Mouse (Mus musculus): ENCODE data around the gene Mgat4d. TPM values are rescaled to one million over a fixed set of nuclear protein-coding genes. Genes with fewer than 3 reads are reported as not detected.

Gene Mgat4d
- total and polyA plus RNA-seq, 2 experiments from 2014 or later: not detected

- no peak overlapping the region for H3K4me3 ChIP-seq (ENCODE audit: low read depth, low read length)
- ATAC-seq: no peak
- no peak overlapping the region for H3K27ac ChIP-seq (ENCODE audit: low read depth, low read length)
- H3K4me1 ChIP-seq (ENCODE audit: insufficient read depth): no peaks in the 10 kb centered on the region
- no peaks in the 10 kb centered on the region for H3K9me3 ChIP-seq (ENCODE audit: low read length)
- H3K4me2 ChIP-seq (ENCODE audit: low read depth): no peak overlapping the region
- DNase-seq: peak; percentile 66
- no peaks in the 10 kb centered on the region for H3K36me3 ChIP-seq (ENCODE audit: insufficient read depth)
- no peak overlapping the region for H3K9ac ChIP-seq
- peak; percentile 59 for TF ChIP-seq CTCF (IDR thresholded peaks at IDR 0.05; ENCODE audit: low read depth)
- no peaks in the 10 kb centered on the region for H3K27me3 ChIP-seq (ENCODE audit: insufficient read depth, low read length)
Measured at GRCm38 (mm10) chr8:83342693-83343092, 5.6 kb upstream of the Mgat4d start.

GRCm38 (mm10) chr8:83351315-83351714 lies 3.0 kb downstream of the Mgat4d start:
- 97% methylated on average over 2 of the region's 2 CpGs for WGBS
- H3K9me3 ChIP-seq (ENCODE audit: low read length): no peaks in the 10 kb centered on the region
- no peaks in the 10 kb centered on the region for H3K27me3 ChIP-seq (ENCODE audit: insufficient read depth, low read length)
- no peak for TF ChIP-seq CTCF (IDR thresholded peaks at IDR 0.05; ENCODE audit: low read depth)
- no peak overlapping the region for H3K27ac ChIP-seq (ENCODE audit: low read depth, low read length)
- DNase-seq: no peak
- ATAC-seq: no peak
- no peak overlapping the region for H3K4me3 ChIP-seq (ENCODE audit: low read depth, low read length)
- no peak overlapping the region for H3K4me2 ChIP-seq (ENCODE audit: low read depth)
- no peaks in the 10 kb centered on the region for H3K36me3 ChIP-seq (ENCODE audit: insufficient read depth)
- H3K9ac ChIP-seq: no peak overlapping the region
- H3K4me1 ChIP-seq (ENCODE audit: insufficient read depth): no peaks in the 10 kb centered on the region

DNA sequence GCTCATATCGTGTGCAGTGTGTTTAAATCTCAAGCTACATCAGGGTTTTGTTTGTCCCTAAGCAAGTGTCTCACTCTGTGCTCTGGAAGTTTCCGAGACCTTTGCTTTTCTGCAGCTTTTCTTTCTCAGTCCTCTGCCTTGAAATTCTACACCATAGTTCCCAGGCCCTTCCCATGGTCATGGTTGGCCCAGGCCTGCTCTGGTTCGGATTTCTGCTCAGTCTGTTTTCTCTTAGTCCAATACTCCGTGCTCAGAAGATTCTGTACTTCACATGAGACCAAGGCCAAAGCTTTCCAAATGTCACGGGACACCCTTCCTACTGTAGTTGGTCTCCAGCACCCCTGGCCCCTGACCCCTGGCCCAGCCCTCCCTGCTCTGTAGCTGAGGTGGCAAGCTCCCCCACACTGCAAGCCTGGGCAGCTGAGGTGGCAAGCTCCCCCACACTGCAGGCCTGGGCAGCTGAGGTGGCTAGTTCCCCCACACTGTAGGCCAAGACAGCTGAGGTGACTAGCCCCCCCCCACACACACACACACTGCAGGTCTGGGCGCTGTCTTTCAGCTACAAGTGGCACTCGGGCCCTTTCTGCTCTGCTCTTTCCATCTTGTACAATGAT lies 15.0 kb downstream of the Mgat4d start:
- 72% methylated on average over 7 of the region's 7 CpGs for WGBS
- no peak for DNase-seq
- Histone ChIP-seq H3K27ac (ENCODE audit: low read depth, low read length) (no peak overlapping the region), H3K4me2 (ENCODE audit: low read depth) (no peak overlapping the region), H3K4me1 (ENCODE audit: insufficient read depth) (no peaks in the 10 kb centered on the region), H3K9ac (no peak overlapping the region), H3K27me3 (ENCODE audit: insufficient read depth, low read length) (no peaks in the 10 kb centered on the region), H3K9me3 (ENCODE audit: low read length) (no peaks in the 10 kb centered on the region), H3K4me3 (ENCODE audit: low read depth, low read length) (no peak overlapping the region), H3K36me3 (ENCODE audit: insufficient read depth) (no peaks in the 10 kb centered on the region)
- no peak for TF ChIP-seq CTCF (IDR thresholded peaks at IDR 0.05; ENCODE audit: low read depth)
- no peak for ATAC-seq

DNA sequence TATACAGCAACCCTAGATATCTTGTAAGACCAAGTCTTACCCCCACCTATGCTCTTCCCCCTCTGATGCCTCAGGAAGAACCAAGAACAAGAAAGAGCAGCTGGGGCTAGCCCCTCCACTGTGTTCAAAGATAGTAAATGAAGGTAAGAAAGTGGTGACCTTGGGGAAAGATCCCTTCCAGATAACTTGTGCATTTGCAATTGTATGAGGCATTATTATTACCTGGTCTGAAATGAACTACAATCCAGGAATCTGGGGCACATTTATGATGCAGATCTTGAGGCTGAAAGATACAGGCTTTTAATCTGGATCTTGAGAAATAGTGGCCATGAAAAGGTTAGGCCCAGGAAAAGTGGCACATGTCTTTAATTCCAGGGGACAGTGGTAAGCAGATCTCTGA lies 29.0 kb downstream of the Mgat4d start:
- Histone ChIP-seq H3K9ac (no peak overlapping the region), H3K27me3 (ENCODE audit: insufficient read depth, low read length) (no peaks in the 10 kb centered on the region), H3K27ac (ENCODE audit: low read depth, low read length) (no peak overlapping the region), H3K36me3 (ENCODE audit: insufficient read depth) (no peaks in the 10 kb centered on the region), H3K4me3 (ENCODE audit: low read depth, low read length) (no peak overlapping the region), H3K9me3 (ENCODE audit: low read length) (no peaks in the 10 kb centered on the region), H3K4me1 (ENCODE audit: insufficient read depth) (no peaks in the 10 kb centered on the region), H3K4me2 (ENCODE audit: low read depth) (no peak overlapping the region)
- no peak for TF ChIP-seq CTCF (IDR thresholded peaks at IDR 0.05; ENCODE audit: low read depth)
- ATAC-seq (no peak), DNase-seq (no peak)

DNA sequence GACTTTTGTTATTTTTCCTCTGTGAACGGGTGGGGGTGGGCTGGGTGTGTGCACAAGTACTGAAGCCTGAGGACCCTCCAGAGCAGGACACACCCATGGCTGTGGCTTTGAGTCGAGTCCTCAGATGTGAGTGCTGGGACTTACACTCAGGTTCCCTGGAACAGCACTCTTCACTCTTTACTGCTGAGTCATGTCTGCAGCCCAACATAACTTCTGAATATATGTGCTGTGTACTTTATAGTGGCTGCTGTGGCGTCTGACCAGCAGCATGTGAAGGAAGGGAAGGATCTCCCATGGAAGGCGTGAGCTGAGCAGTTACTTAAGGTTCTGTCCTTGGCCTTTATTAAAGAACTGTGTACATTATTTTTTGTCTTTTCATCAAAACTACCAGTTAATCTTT lies 31.9 kb downstream of the Mgat4d start:
- no peak overlapping the region for H3K9ac ChIP-seq
- DNase-seq (no peak), ATAC-seq (no peak)
- H3K36me3 ChIP-seq (ENCODE audit: insufficient read depth): no peaks in the 10 kb centered on the region
- no peak for TF ChIP-seq CTCF (IDR thresholded peaks at IDR 0.05; ENCODE audit: low read depth)
- no peaks in the 10 kb centered on the region for H3K27me3 ChIP-seq (ENCODE audit: insufficient read depth, low read length)
- H3K4me3 ChIP-seq (ENCODE audit: low read depth, low read length): no peak overlapping the region
- no peak overlapping the region for H3K4me2 ChIP-seq (ENCODE audit: low read depth)
- WGBS: 74% methylated on average over 4 of the region's 4 CpGs
- H3K4me1 ChIP-seq (ENCODE audit: insufficient read depth): no peaks in the 10 kb centered on the region
- no peaks in the 10 kb centered on the region for H3K9me3 ChIP-seq (ENCODE audit: low read length)
- H3K27ac ChIP-seq (ENCODE audit: low read depth, low read length): no peak overlapping the region

DNA sequence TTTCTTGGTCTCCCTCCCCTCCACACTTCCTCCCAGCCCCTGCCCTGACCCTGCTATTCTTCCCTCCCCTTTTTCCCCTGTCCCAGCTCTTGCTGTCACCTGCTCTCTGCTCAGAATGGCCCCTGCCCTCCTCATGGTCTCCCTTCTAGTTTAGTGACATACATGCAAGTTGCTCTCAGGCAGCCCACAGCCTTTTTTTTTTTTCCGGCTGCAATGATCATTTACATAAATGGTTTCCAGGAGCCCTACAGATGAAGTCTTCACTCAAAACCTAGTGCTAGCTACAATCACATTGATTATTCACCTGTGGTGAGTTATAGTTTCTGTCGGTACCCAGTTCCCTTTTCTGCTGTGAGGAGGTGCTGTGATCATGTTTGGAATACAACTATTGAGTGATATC lies 32.7 kb downstream of the Mgat4d start:
- no peak overlapping the region for H3K4me2 ChIP-seq (ENCODE audit: low read depth)
- ATAC-seq (no peak), DNase-seq (no peak)
- no peaks in the 10 kb centered on the region for H3K4me1 ChIP-seq (ENCODE audit: insufficient read depth)
- no peaks in the 10 kb centered on the region for H3K9me3 ChIP-seq (ENCODE audit: low read length)
- no peak overlapping the region for H3K4me3 ChIP-seq (ENCODE audit: low read depth, low read length)
- no peak for TF ChIP-seq CTCF (IDR thresholded peaks at IDR 0.05; ENCODE audit: low read depth)
- no peak overlapping the region for H3K9ac ChIP-seq
- no peak overlapping the region for H3K27ac ChIP-seq (ENCODE audit: low read depth, low read length)
- WGBS: 79% methylated on average over 2 of the region's 2 CpGs
- H3K36me3 ChIP-seq (ENCODE audit: insufficient read depth): no peaks in the 10 kb centered on the region
- no peaks in the 10 kb centered on the region for H3K27me3 ChIP-seq (ENCODE audit: insufficient read depth, low read length)

DNA sequence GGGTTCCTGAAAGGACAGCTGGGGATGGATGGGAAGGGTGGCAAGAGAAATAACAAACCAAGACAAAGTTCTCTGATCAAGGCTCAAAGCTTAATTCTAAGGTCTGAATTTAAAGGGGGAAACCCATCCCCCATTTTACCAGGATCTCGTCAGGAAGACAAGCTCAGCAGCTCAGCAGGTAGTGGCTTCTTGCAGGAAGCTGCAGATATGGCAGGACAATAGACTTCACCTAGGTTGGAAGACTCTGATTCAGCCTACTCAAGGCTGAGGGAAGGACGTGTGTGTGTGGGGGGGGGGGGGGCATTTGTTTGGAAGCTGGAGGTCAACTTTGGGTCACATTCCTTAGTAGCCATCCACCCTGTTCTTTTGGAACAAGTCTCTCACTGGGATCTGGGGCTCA lies 34.6 kb downstream of the Mgat4d start:
- no peak for TF ChIP-seq CTCF (IDR thresholded peaks at IDR 0.05; ENCODE audit: low read depth)
- Histone ChIP-seq H3K27ac (ENCODE audit: low read depth, low read length) (no peak overlapping the region), H3K9me3 (ENCODE audit: low read length) (no peaks in the 10 kb centered on the region), H3K4me1 (ENCODE audit: insufficient read depth) (no peaks in the 10 kb centered on the region), H3K4me3 (ENCODE audit: low read depth, low read length) (no peak overlapping the region), H3K27me3 (ENCODE audit: insufficient read depth, low read length) (no peaks in the 10 kb centered on the region), H3K36me3 (ENCODE audit: insufficient read depth) (no peaks in the 10 kb centered on the region), H3K9ac (no peak overlapping the region), H3K4me2 (ENCODE audit: low read depth) (no peak overlapping the region)
- WGBS: 47% methylated on average over 2 of the region's 2 CpGs
- DNase-seq: no peak
- no peak for ATAC-seq
